Mouse (Mus musculus) left cerebral cortex, postnatal 14 days (tissue): ENCODE data around the gene Tnk1. TPM values are rescaled to one million over a fixed set of nuclear protein-coding genes. Genes with fewer than 3 reads are reported as not detected.

Experiments
- DNase-seq, 2 experiments: peaks; one replicate each; pipeline ENCODE4 v3.0.0; 2021 to 2022; ENCODE audit warnings: low spot score in 2 of 2, mixed read lengths in 1 of 2
- intact Hi-C: fragments of 180-260 bp; cut with DNase I; formaldehyde crosslinking; loops from one replicate; pipeline ENCODE4 v1.15.1; 2025
- total RNA-seq, 2 experiments: library from RNA; stranded (reverse); gene quantifications; 2 replicates each; pipeline ENCODE4 v1.2.3; 2021

The Tnk1 gene
- total RNA-seq, 2 experiments from 2014 or later = not detected

- intact Hi-C loops = loop anchor here (5.0 kb wide), 1 partner anchor 52 kb away; the partner anchor contains the start of genes 2810408A11Rik and Neurl4
- DNase-seq = no peak
These were observed 8.6 kb downstream of the Tnk1 start for GRCm38 (mm10) chr11:69849884-69850283.

GRCm38 (mm10) chr11:69849128-69849527, 9.4 kb downstream of the Tnk1 start:
- no peak for DNase-seq
- intact Hi-C loops = loop anchor here (5.0 kb wide), 1 partner anchor 53 kb away; the partner anchor contains the start of genes 2810408A11Rik and Neurl4

GRCm38 (mm10) chr11:69848021-69848420, 10.5 kb downstream of the Tnk1 start:
- DNase-seq = no peak
- intact Hi-C loops = loop anchor here (5.0 kb wide), 1 partner anchor 54 kb away; the partner anchor contains the start of genes 2810408A11Rik and Neurl4

- no peak for DNase-seq
- intact Hi-C loops = loop anchor here (5.0 kb wide), 1 partner anchor 55 kb away; the partner anchor contains the start of genes 2810408A11Rik and Neurl4
These were observed 11.5 kb downstream of the Tnk1 start for GRCm38 (mm10) chr11:69846738-69847688.

GRCm38 (mm10) chr11:69846198-69846680, 12.3 kb downstream of the Tnk1 start, which contains the start of gene Plscr3:
TSS of gene Plscr3 (plus strand) at chr11:69846376.
- DNase-seq = peak; percentile 81 to 83
- intact Hi-C loops = loop anchor here (5.0 kb wide), 1 partner anchor 56 kb away; the partner anchor contains the start of genes 2810408A11Rik and Neurl4

- DNase-seq = no peak
- intact Hi-C loops = loop anchor here (5.0 kb wide), 1 partner anchor 81 kb away; the partner anchor contains the start of gene Polr2a
These were observed 19.8 kb downstream of the Tnk1 start for GRCm38 (mm10) chr11:69838714-69839104.

GRCm38 (mm10) chr11:69837952-69838713, 20.4 kb downstream of the Tnk1 start, which contains the start of gene Tmem256:
TSS of gene Tmem256 (plus strand) at chr11:69838514.
- intact Hi-C loops = loop anchor here (2.0 to 5.0 kb wide), 2 partner anchors 35 to 81 kb away; partner anchors contain the start of gene Polr2a
- peak; percentile 97 to 99 for DNase-seq

GRCm38 (mm10) chr11:69837604-69837951, 21.0 kb downstream of the Tnk1 start, which contains the start of gene Nlgn2:
TSS of gene Nlgn2 (minus strand) at chr11:69837784.
- intact Hi-C loops = loop anchor here (2.0 to 5.0 kb wide), 2 partner anchors 35 to 80 kb away; partner anchors contain the start of gene Polr2a
- DNase-seq = peak in 1 of 2 experiments; percentile 77

- intact Hi-C loops = loop anchor here (2.0 to 5.0 kb wide), 2 partner anchors 34 to 80 kb away; partner anchors contain the start of gene Polr2a
- DNase-seq = peak; percentile 44
These were observed 21.6 kb downstream of the Tnk1 start for GRCm38 (mm10) chr11:69836703-69837576.

GRCm38 (mm10) chr11:69835966-69836335, 22.6 kb downstream of the Tnk1 start:
- no peak for DNase-seq
- intact Hi-C loops = loop anchor here (2.0 to 5.0 kb wide), 2 partner anchors 33 to 79 kb away; partner anchors contain the start of gene Polr2a

- no peak for DNase-seq
- intact Hi-C loops = loop anchor here (5.0 kb wide), 1 partner anchor 78 kb away; the partner anchor contains the start of gene Polr2a
These were observed 23.1 kb downstream of the Tnk1 start for GRCm38 (mm10) chr11:69835326-69835965.

- DNase-seq = no peak
- intact Hi-C loops = no loop called here
These were observed 24.5 kb downstream of the Tnk1 start for GRCm38 (mm10) chr11:69834001-69834549.

GRCm38 (mm10) chr11:69833554-69833953, 25.0 kb downstream of the Tnk1 start:
- intact Hi-C loops = no loop called here
- no peak for DNase-seq

- no peak for DNase-seq
- intact Hi-C loops = no loop called here
These were observed 29.7 kb downstream of the Tnk1 start for GRCm38 (mm10) chr11:69828832-69829231.

GRCm38 (mm10) chr11:69823456-69823855, 35.1 kb downstream of the Tnk1 start:
- intact Hi-C loops = no loop called here
- DNase-seq = no peak

- no peak for DNase-seq
- intact Hi-C loops = no loop called here
These were observed 36.5 kb downstream of the Tnk1 start, which contains the start of gene Spem1 for GRCm38 (mm10) chr11:69822080-69822479. TSS of gene Spem1 (minus strand) at chr11:69822180.

GRCm38 (mm10) chr11:69818871-69819270, 39.7 kb downstream of the Tnk1 start:
- intact Hi-C loops = no loop called here
- no peak for DNase-seq
